In genomic region chr1:60627367-60627766, GRCm38 (mm10) we compare ENCODE assay signal across 8 mouse cellular contexts.
A peak's percentile ranks its signal among the peaks of the same experiment; 100 is the strongest.
DNase-seq lines count a peak whose midpoint lies in the region; ATAC-seq and TF ChIP-seq lines count a peak whose summit lies in the region.
"Had no signal": no experiment of that assay in that cellular context is flagged by ENCODE, and none has a peak within 500 bp of the region (broad histone marks: within the 10 kb centered on the region; RNA-seq: fewer than 3 reads in every experiment).

No protein-coding gene starts in this region.

- ATAC-seq in liver, embryonic 12.5 days, result no peak
- peak; percentile 47 for ATAC-seq in CD4-positive, CD25-positive, alpha-beta regulatory T cell, adult 4 months
- no peak for ATAC-seq in midbrain, postnatal 0 days (ENCODE audit: low FRiP score)
- ATAC-seq: intestine, embryonic 15.5 days had no signal

- H3K9me3 ChIP-seq in liver, embryonic 12.5 days (replicated peaks), result no peaks in the 10 kb centered on the region
- H3K9me3 ChIP-seq in midbrain, postnatal 0 days (ENCODE audit: low read length), result no peaks in the 10 kb centered on the region
- H3K9me3 ChIP-seq: intestine, embryonic 15.5 days had no signal

- H3K27me3 ChIP-seq in liver, embryonic 12.5 days (replicated peaks), result no peaks in the 10 kb centered on the region
- H3K27me3 ChIP-seq in midbrain, postnatal 0 days (ENCODE audit: insufficient read depth, low read length), result no peaks in the 10 kb centered on the region
- H3K27me3 ChIP-seq: intestine, embryonic 15.5 days had no signal

- 26% methylated on average over 4 of the region's 4 CpGs for WGBS in liver, embryonic 12.5 days (ENCODE audit: insufficient replicate concordance)
- 22% methylated on average over 4 of the region's 4 CpGs for WGBS in midbrain, postnatal 0 days

- peaks cover 20% of the 10 kb centered on the region for H3K4me1 ChIP-seq in liver, embryonic 12.5 days
- H3K4me1 ChIP-seq in midbrain, postnatal 0 days (ENCODE audit: insufficient read depth, low read length), result peaks cover 4% of the 10 kb centered on the region; the same call in 1 of the 2 replicates

- no peaks in the 10 kb centered on the region for H3K36me3 ChIP-seq in liver, embryonic 12.5 days
- no peaks in the 10 kb centered on the region for H3K36me3 ChIP-seq in midbrain, postnatal 0 days (ENCODE audit: insufficient read depth, low read length)
- H3K36me3 ChIP-seq: intestine, embryonic 15.5 days had no signal

- intact Hi-C loops in gastrocnemius, postnatal 14 days (cut with DNase I; ENCODE audit: low total_unique reads), result no loop called here

- H3K27ac ChIP-seq in liver, embryonic 12.5 days, result no peak overlapping the region
- H3K27ac ChIP-seq in midbrain, postnatal 0 days (ENCODE audit: low read depth, low read length), result 0 out of 2 replicates have a peak overlapping the region, but pooled peaks have one; percentile 3
- H3K27ac ChIP-seq: intestine, embryonic 15.5 days had no signal

- no peak overlapping the region for H3K9ac ChIP-seq in liver, embryonic 12.5 days
- no peak overlapping the region for H3K9ac ChIP-seq in midbrain, postnatal 0 days (replicated peaks; ENCODE audit: low read length, poor library complexity, severe bottlenecking)
- H3K9ac ChIP-seq: intestine, embryonic 15.5 days had no signal

- no peak for TF ChIP-seq POLR2A in brain, embryonic 14.5 days (IDR thresholded peaks at IDR 0.05; ENCODE audit: borderline replicate concordance, extremely low read depth, insufficient read depth, insufficient read length, poor library complexity, severe bottlenecking)

- DNase-seq in liver, result peak; percentile 4
- peak; percentile 32 for DNase-seq in brain, embryonic 14.5 days (ENCODE audit: low read depth)
- no peak for DNase-seq in midbrain, postnatal 0 days (ENCODE audit: low spot score)
- DNase-seq in gastrocnemius, postnatal 14 days, result no peak
- DNase-seq in layer of hippocampus, postnatal 25 days (ENCODE audit: extremely low spot score in 1 of 2, low spot score in 1 of 2), result no peak

- H3K4me2 ChIP-seq in liver, embryonic 12.5 days, result no peak overlapping the region
- H3K4me2 ChIP-seq in midbrain, postnatal 0 days (ENCODE audit: low read depth, low read length, poor library complexity, severe bottlenecking), result no peak overlapping the region
- H3K4me2 ChIP-seq: intestine, embryonic 15.5 days had no signal

- H3K4me3 ChIP-seq in liver, embryonic 12.5 days, result no peak overlapping the region
- H3K4me3 ChIP-seq in midbrain, postnatal 0 days (ENCODE audit: low read depth, low read length), result no peak overlapping the region
- H3K4me3 ChIP-seq: intestine, embryonic 15.5 days had no signal

- no peak for TF ChIP-seq CTCF in brain, embryonic 14.5 days (IDR thresholded peaks at IDR 0.05; ENCODE audit: borderline replicate concordance, extremely low read depth, insufficient read depth, insufficient read length)
- no peak for TF ChIP-seq CTCF in midbrain, postnatal 0 days (IDR thresholded peaks at IDR 0.05)

Comparison
In these comparisons a context has a peak if more than half of its experiments do, and no peak if none do; other contexts are left out.
1. DNase-seq: peak in liver (single experiment) and brain, embryonic 14.5 days (single experiment); none in midbrain, postnatal 0 days (single experiment), gastrocnemius, postnatal 14 days (single experiment) and layer of hippocampus, postnatal 25 days (0 of 2).